Mouse (Mus musculus) CH12.LX (cell line): ENCODE results near the gene Zfp280c. TPM values are rescaled to one million over a fixed set of nuclear protein-coding genes. Genes with fewer than 3 reads are reported as not detected.

Experiments used
- DNase-seq: peaks from one replicate; pipeline ENCODE4 v3.0.0-alpha.2; 2013; ENCODE audit errors: extremely low read depth
- H3K27ac ChIP-seq: 2 replicates; pipeline ENCODE4 v1.5.1; 2012; ENCODE audit warnings: low read depth, mild to moderate bottlenecking, control low read depth, moderate library complexity; ENCODE audit not compliant: insufficient read depth
- H3K27me3 ChIP-seq: replicated peaks from 2 replicates; pipeline ENCODE3; 2012; ENCODE audit warnings: inconsistent platforms
- H3K36me3 ChIP-seq, 2 experiments: replicated peaks in 1 of 2; 2 replicates each; pipeline versions ENCODE3 to v1.6.1; 2012; ENCODE audit warnings: inconsistent platforms in 1 of 2, low read length in 1 of 2, mild to moderate bottlenecking in 1 of 2, mixed read lengths in 1 of 2, moderate library complexity in 1 of 2; ENCODE audit not compliant: control insufficient read depth in 1 of 2, insufficient read depth in 1 of 2
- H3K4me1 ChIP-seq, 2 experiments: 2 replicates each; pipeline ENCODE4 v1.6.1; 2012; ENCODE audit warnings: inconsistent platforms in 1 of 2, moderate library complexity in 1 of 2; ENCODE audit not compliant: insufficient read depth in 2 of 2, control insufficient read depth in 1 of 2
- H3K4me2 ChIP-seq: 2 replicates; pipeline ENCODE4 v1.6.1; 2012; ENCODE audit warnings: low read depth, mild to moderate bottlenecking, control low read depth; ENCODE audit not compliant: poor library complexity, insufficient read depth, severe bottlenecking
- H3K4me3 ChIP-seq, 3 experiments: fragments of 150-350 bp in 1 of 3; sonication (generic) in 1 of 3; replicated peaks in 1 of 3; 2 replicates each; pipeline versions ENCODE3 to v1.5.1; 2011 to 2012; ENCODE audit warnings: low read depth in 2 of 3, low read length in 2 of 3, mild to moderate bottlenecking in 2 of 3, moderate library complexity in 2 of 3, control low read depth in 1 of 3, improper control_type of control experiment in 1 of 3, inconsistent platforms in 1 of 3, mixed read lengths in 1 of 3; ENCODE audit not compliant: poor library complexity in 1 of 3
- H3K79me2 ChIP-seq: replicated peaks from 2 replicates; pipeline ENCODE4 v1.6.1; 2012; ENCODE audit warnings: mild to moderate bottlenecking, moderate library complexity; ENCODE audit not compliant: control insufficient read depth, poor library complexity, insufficient read depth, severe bottlenecking; ENCODE audit errors: extremely low read depth
- H3K9ac ChIP-seq: 2 replicates; pipeline ENCODE4 v1.6.1; 2012; ENCODE audit warnings: low read depth, mild to moderate bottlenecking, control low read depth, moderate library complexity; ENCODE audit not compliant: insufficient read depth
- H3K9me3 ChIP-seq: replicated peaks from 2 replicates; pipeline ENCODE3; 2012; ENCODE audit warnings: low read length, inconsistent platforms, mixed read lengths
- BHLHE40 ChIP-seq: IDR thresholded peaks from 2 replicates; pipeline ENCODE4 v1.6.1; 2011; ENCODE audit warnings: mild to moderate bottlenecking, low read depth, low read length, improper control_type of control experiment
- CHD2 ChIP-seq: IDR thresholded peaks from 2 replicates; pipeline ENCODE4 v1.6.1; 2011; ENCODE audit warnings: low read length, improper control_type of control experiment
- CTCF ChIP-seq, 2 experiments: IDR thresholded peaks in 1 of 2; conservative IDR thresholded peaks in 1 of 2; 2 replicates each; pipeline ENCODE4 v1.5.1; 2011 to 2012; ENCODE audit warnings: low read depth in 2 of 2, low read length in 2 of 2, improper control_type of control experiment in 1 of 2, inconsistent platforms in 1 of 2, mild to moderate bottlenecking in 1 of 2, moderate library complexity in 1 of 2
- ELF1 ChIP-seq: IDR thresholded peaks from 2 replicates; pipeline ENCODE4 v1.6.1; 2014; ENCODE audit warnings: low read depth, mild to moderate bottlenecking, inconsistent platforms, low read length, improper control_type of control experiment
- ETS1 ChIP-seq: conservative IDR thresholded peaks from 2 replicates; pipeline ENCODE4 v1.6.1; 2012; ENCODE audit warnings: low read depth, mild to moderate bottlenecking, inconsistent platforms, low read length, improper control_type of control experiment, moderate library complexity
- GABPA ChIP-seq: IDR thresholded peaks from 2 replicates; pipeline ENCODE4 v1.6.1; 2012; ENCODE audit warnings: low read depth, low read length, improper control_type of control experiment, inconsistent platforms; ENCODE audit not compliant: insufficient replicate concordance
- HCFC1 ChIP-seq: IDR thresholded peaks from 2 replicates; pipeline ENCODE4 v1.6.1; 2012; ENCODE audit warnings: low read depth, mild to moderate bottlenecking, inconsistent platforms, low read length, improper control_type of control experiment
- JUND ChIP-seq: conservative IDR thresholded peaks from 2 replicates; pipeline ENCODE4 v1.6.1; 2011; ENCODE audit warnings: low read depth, low read length, improper control_type of control experiment
- MAX ChIP-seq: IDR thresholded peaks from 2 replicates; pipeline ENCODE4 v1.6.1; 2011; ENCODE audit warnings: low read length, improper control_type of control experiment
- MYC ChIP-seq: IDR thresholded peaks from 2 replicates; pipeline ENCODE4 v1.6.1; 2011; ENCODE audit warnings: low read depth, mild to moderate bottlenecking, improper control_type of control experiment, low read length
- NRF1 ChIP-seq: IDR thresholded peaks from 2 replicates; pipeline ENCODE4 v1.6.1; 2014; ENCODE audit warnings: low read depth, mild to moderate bottlenecking, inconsistent platforms, low read length, improper control_type of control experiment, moderate library complexity
- PAX5 ChIP-seq: IDR thresholded peaks from 2 replicates; pipeline ENCODE4 v1.6.1; 2012; ENCODE audit warnings: low read length, inconsistent platforms, mixed read lengths
- POLR2A ChIP-seq: IDR thresholded peaks from 2 replicates; pipeline ENCODE4 v1.6.1; 2011; ENCODE audit warnings: low read depth, mild to moderate bottlenecking, improper control_type of control experiment, low read length
- POLR2AphosphoS2 ChIP-seq: IDR thresholded peaks from 2 replicates; pipeline ENCODE4 v1.6.1; 2011; ENCODE audit warnings: low read depth, low read length, improper control_type of control experiment
- RCOR1 ChIP-seq: conservative IDR thresholded peaks from 2 replicates; pipeline ENCODE4 v1.6.1; 2012; ENCODE audit warnings: low read depth, mild to moderate bottlenecking, inconsistent platforms, low read length, improper control_type of control experiment
- SMC3 ChIP-seq: IDR thresholded peaks from 2 replicates; pipeline ENCODE4 v1.6.1; 2011; ENCODE audit warnings: low read depth, low read length, improper control_type of control experiment
- TBP ChIP-seq: conservative IDR thresholded peaks from 2 replicates; pipeline ENCODE4 v1.6.1; 2011; ENCODE audit warnings: low read depth, low read length, improper control_type of control experiment
- UBTF ChIP-seq: IDR thresholded peaks from 2 replicates; pipeline ENCODE4 v1.6.1; 2012; ENCODE audit warnings: low read depth, mild to moderate bottlenecking, inconsistent platforms, low read length, improper control_type of control experiment, moderate library complexity
- USF1 ChIP-seq: IDR thresholded peaks from 2 replicates; pipeline ENCODE4 v1.6.1; 2014; ENCODE audit warnings: low read depth, mild to moderate bottlenecking, inconsistent platforms, low read length, improper control_type of control experiment
- USF2 ChIP-seq: conservative IDR thresholded peaks from 2 replicates; pipeline ENCODE4 v1.6.1; 2011; ENCODE audit warnings: low read depth, low read length, improper control_type of control experiment
- ZMIZ1 ChIP-seq: IDR thresholded peaks from 2 replicates; pipeline ENCODE4 v1.6.1; 2012; ENCODE audit warnings: low read depth, mild to moderate bottlenecking, inconsistent platforms, low read length, improper control_type of control experiment
- dilution Hi-C: fragments of 300-500 bp; cut with MboI; formaldehyde crosslinking; loops from 2 replicates; pipeline ENCODE4 v1.14.3; 2020; ENCODE audit warnings: low sequenced_read_pairs; ENCODE audit not compliant: extremely low pct_unique_long_range_greater_than_20kb, extremely low pct_ligation_motif_present
- in situ Hi-C: fragments of 300-500 bp; cut with MboI; formaldehyde crosslinking; loops from 3 replicates; pipeline ENCODE4 v1.14.3; 2019; ENCODE audit warnings: low sequenced_read_pairs, low pct_ligation_motif_present, low pct_unique_long_range_greater_than_20kb, mixed read lengths
- polyA plus RNA-seq: library from polyadenylated mRNA; unstranded; fragments of >175 nt; gene quantifications from 2 replicates; pipeline ENCODE4 v1.2.1, GENCODE M21; 2012; ENCODE audit warnings: low read depth; ENCODE audit not compliant: insufficient read length
- total RNA-seq, 2 experiments: library from RNA; depleted of rRNA; stranded (reverse); fragments of 300-350 nt in 1 of 2; fragments of >200 nt in 1 of 2; gene quantifications; 2 replicates each; pipeline ENCODE4 v1.2.3; 2012 to 2014

The Zfp280c gene
- total and polyA plus RNA-seq, 3 experiments, result 12.5 to 30.5 (median 29.2) TPM

- TF ChIP-seq MYC, result no peak
- TF ChIP-seq ETS1, result no peak
- TF ChIP-seq PAX5, result no peak
- TF ChIP-seq CHD2, result no peak
- TF ChIP-seq POLR2AphosphoS2, result no peak
- TF ChIP-seq HCFC1, result peak; percentile 59
- peak; percentile 56 for TF ChIP-seq USF2
- TF ChIP-seq CTCF (conservative IDR thresholded peaks at IDR 0.05 in 1 of 2, IDR thresholded peaks at IDR 0.05 in 1 of 2; ENCODE audit: low read depth in 2 of 2, low read length in 2 of 2), result no peak
- no peak for TF ChIP-seq GABPA
- TF ChIP-seq NRF1, result no peak
- TF ChIP-seq ELF1, result peak; percentile 89
- TF ChIP-seq JUND, result no peak
- TF ChIP-seq BHLHE40, result peak; percentile 73
- no peak for TF ChIP-seq TBP
- TF ChIP-seq USF1, result peak; percentile 75
- TF ChIP-seq RCOR1, result no peak
Observed at GRCm38 (mm10) chrX:48623379-48624053, 29.2 kb upstream of the Zfp280c start, which contains the start of gene Slc25a14 (continued).

- peak overlapping the region; percentile 39; the same call in 1 of the 2 replicates for H3K9ac ChIP-seq
- TF ChIP-seq JUND (no peak), ELF1 (no peak), POLR2A (no peak), UBTF (no peak), ZMIZ1 (no peak), MAX (peak; percentile 52; the same call in 1 of the 2 replicates), SMC3 (no peak), USF1 (no peak)
- no peaks in the 10 kb centered on the region for H3K9me3 ChIP-seq
- DNase-seq, result no peak
- dilution Hi-C loops, result no loop called here
- peak overlapping the region; percentile 64 to 86 (median 75) for H3K4me3 ChIP-seq
- H3K27ac ChIP-seq, result no peak overlapping the region
- no peaks in the 10 kb centered on the region for H3K36me3 ChIP-seq
- in situ Hi-C loops, result no loop called here
- no peaks in the 10 kb centered on the region for H3K27me3 ChIP-seq
- no peaks in the 10 kb centered on the region for H3K79me2 ChIP-seq
- H3K4me2 ChIP-seq, result peak overlapping the region; percentile 78
- H3K4me1 ChIP-seq, result no peaks in the 10 kb centered on the region
Observed at GRCm38 (mm10) chrX:48623049-48623378, 28.7 kb upstream of the Zfp280c start.
